Mouse (Mus musculus) T-helper 1 cell (primary cell): Measurements from ENCODE around the gene Herc1.

Experiments used
- in situ Hi-C: fragments of 300-600 bp; cut with MboI, MseI; formaldehyde crosslinking; loops from one replicate; pipeline ENCODE4 v1.15.1; 2025; ENCODE audit warnings: high pct_unique_total_duplicates

Gene Herc1

DNA sequence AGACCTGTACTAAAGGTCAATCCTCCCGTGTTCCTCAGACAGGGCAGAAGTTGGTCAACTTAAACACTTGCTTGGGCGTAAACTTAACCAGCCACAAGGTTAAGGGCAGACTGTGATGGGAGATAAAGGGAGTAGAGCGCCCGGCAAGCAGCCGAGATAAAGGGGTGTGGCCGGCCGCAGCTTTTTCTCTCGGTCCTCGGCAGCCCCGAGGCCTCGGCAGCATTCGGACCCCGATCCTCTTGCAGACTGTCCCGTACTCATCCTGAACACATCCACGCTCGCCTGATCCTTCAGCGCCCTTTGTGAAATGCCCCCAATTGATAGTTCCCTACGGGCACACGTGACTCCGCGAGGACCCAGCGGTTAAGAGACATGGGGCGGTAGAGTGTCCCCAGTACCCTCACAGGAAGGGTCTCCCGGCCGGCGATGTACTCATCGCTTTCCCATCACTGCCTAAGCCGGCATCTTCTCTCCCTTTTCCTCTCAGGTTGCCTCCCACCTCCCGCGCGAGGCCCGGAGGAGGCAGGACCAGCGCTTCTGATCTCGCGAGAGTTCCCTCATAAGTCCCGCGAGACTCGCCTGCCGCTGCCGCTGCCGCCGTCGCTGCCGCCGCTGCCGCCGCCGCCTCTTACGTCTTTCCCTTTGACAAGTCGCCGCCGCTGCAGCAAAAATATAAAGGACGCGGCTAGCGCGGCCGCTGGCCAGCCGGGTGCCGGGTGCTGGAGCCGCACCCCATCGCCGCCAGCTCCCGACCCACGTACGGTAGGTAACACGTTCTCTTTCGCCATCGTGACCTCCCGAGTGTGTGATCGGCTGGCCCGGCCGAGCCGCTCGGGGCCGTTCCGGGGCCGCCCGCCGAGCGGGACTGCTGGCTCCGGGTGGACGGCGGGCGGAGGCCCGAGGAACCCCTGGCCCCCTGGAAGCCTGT is at the start of gene Herc1:
Gene Herc1 (plus strand): TSS at position 591 of the 928 bp plus-strand sequence.
- in situ Hi-C loops, result no loop called here

DNA sequence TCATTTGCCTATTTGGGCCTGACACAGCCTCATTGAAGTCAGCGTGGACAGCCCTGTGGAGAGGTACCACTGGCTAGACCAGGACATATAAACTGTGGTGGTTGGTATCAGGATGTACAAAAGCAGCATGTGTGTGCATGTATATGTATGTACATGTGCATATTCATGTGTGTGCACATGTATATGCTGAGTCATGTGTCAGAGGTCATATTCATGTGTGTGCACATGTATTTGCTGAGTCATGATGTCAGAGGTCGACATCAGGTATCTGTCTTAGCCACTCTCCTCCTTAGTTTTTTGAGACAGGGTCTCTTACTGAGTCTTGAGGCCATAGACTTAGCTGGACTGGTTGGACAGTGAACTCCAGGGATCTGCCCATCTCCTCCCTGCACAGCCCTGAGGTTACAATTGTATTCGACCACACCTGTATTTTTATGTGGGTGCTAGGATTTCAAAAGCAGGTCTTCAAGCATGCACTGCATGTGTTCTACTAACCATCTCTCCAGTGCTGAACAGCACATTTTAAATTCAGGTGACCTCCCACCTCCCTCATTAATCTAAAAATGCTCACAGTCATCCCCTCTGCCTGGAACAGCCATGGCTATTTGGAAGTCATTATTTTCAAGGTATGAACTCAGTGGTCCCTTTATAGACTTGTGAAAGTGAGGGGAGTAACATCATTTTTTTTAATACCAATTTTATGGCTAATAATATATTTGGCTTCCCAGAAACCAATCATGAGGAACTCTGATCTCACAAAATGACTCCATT is 45.7 kb upstream of the Herc1 start:
- in situ Hi-C loops, result no loop called here

- in situ Hi-C loops, result no loop called here
These were observed 44.8 kb upstream of the Herc1 start for GRCm38 (mm10) chr9:66305121-66306112.

DNA sequence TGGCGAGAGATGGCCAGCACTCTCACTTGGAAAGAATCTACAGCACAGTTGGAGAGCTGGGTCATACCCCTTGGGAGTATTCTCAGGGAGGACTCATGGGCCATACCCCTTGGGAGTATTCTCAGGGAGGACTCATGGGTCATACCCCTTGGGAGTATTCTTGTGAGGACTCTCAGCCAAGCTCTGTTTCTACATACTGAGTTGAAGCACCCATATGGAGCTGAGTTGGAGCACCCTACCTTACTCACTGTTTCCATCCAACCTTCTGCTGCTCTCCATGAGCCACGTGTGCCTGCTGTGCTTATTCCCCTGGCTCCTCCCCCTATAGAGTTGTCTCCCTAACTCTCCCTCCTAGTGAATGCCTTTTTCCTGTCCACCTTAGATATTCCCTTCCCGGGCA is 43.8 kb upstream of the Herc1 start:
- in situ Hi-C loops, result no loop called here

- in situ Hi-C loops, result no loop called here
These were observed 42.9 kb upstream of the Herc1 start for GRCm38 (mm10) chr9:66307341-66307740.

DNA sequence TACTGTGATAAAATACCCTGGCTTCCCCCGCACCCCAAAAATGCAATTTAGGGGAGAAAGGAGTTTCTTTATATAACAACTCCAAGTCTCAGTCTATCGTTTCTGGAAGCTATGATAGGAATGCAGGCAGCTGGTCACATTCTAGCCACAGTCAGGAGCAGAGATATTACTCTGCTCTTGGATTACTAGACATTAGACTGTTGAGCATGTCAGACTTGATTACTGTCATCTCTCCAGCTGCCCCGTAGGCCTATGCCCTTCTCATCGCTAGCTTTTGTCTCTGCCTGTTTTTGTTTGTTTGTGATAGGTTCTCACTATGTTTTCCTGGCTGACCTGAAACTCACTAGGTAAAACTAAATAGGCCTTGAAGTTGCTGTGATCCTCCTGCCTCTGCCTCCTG is 41.5 kb upstream of the Herc1 start:
- in situ Hi-C loops, result no loop called here

GRCm38 (mm10) chr9:66311458-66311857 is 38.8 kb upstream of the Herc1 start:
- in situ Hi-C loops, result no loop called here

- in situ Hi-C loops, result no loop called here
These were observed 33.6 kb upstream of the Herc1 start for GRCm38 (mm10) chr9:66316603-66317002.

DNA sequence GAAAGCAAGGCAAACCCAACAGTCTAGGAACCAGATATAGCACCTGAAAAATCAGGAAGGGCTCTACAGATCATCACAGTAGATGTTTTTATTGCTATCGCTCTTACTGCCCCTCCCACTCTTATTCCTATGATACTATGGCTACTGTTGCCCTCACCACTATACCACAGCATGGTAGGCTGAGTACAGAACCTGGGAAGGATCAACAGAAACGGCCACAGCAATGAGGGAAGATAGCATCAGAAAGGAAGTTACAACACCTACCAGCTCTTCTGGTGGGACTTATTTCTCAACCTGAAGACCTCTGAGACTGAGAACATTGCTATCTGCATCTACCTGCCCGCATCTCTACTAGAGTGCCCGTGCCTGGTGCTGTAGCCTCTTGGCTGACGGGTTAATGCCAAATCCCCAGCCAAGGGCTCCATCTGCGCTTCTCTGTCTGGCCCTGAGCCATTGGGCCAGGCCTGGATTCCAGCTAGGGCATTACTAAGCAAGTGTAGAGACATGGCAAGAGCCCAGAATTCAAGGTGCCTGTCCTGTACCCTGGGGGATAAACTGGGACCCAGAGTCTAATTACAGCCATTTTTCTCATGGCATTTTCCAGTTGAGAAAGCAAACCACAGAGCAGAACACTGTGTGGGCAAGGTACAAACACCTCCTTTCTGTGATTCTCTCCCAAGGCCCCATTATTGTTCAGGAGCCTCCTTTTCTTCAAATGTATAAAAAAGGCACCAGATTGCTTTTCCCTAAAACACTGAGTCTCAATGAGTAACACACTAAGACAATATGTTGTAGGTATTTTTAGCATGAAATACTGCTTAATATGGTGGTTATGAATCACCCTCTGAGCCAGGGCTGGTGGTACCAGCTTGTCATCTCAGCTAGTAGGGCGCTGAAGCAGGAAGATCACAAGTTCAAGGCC is 28.0 kb upstream of the Herc1 start:
- in situ Hi-C loops, result no loop called here

- in situ Hi-C loops, result no loop called here
These were observed 23.4 kb upstream of the Herc1 start for GRCm38 (mm10) chr9:66326879-66327278.

DNA sequence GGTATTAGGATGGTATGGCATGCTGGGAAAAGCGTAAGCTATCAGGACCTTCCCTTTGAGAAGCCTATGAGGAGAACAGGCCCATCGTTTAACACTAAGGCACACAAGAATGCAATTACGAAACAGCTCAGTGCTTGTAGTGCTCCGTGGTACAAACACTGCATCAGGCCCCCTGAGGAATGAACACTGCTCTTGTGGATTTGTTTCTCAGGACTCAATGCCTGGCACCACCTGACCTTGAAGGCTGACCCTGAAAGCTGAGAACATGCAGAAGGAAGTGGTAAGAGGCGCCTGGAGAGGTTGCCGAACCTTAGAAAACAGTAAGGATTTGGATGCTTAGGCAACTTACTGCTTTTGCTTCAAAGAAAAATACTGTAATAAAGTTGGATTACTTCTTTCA is 20.8 kb upstream of the Herc1 start:
- in situ Hi-C loops, result no loop called here

DNA sequence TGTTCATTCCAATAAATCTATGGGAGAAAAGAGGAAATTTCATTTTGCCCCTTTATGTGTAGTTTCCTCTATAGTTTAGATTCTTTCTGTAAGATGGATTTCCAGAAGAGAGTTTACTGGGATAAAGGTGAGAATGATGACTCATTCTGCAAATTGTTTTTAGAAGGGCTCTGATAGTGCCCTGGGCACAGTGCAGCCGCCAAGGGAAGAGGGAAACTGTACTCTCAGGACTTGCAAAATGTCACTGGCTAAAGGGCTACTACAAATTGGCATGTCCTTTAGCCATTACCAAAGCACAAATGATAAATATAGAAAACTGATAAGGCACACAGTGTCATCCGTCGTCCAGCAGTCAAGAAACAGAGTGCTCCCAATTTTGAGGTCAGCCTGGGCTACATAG is 19.8 kb upstream of the Herc1 start:
- in situ Hi-C loops, result no loop called here

DNA sequence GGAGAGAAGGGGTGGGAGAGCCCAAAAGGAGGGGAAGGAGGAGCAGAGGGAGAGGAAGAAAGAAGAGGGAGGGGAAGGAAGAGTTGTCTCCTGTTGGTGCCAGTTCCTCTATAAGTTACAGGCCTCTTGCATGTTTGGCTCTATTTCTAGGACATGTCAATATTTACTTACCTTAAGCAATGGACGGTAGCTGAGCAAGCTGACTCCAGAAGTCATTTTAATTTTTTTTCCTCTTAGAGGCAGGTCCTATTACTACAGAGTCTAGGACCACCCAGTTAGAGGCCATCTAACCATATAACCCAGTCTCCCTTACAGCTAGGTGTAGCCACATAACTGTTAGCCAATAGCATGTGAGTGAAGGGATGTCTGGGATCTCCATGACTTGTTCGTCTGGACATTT is 18.7 kb upstream of the Herc1 start:
- in situ Hi-C loops, result no loop called here

DNA sequence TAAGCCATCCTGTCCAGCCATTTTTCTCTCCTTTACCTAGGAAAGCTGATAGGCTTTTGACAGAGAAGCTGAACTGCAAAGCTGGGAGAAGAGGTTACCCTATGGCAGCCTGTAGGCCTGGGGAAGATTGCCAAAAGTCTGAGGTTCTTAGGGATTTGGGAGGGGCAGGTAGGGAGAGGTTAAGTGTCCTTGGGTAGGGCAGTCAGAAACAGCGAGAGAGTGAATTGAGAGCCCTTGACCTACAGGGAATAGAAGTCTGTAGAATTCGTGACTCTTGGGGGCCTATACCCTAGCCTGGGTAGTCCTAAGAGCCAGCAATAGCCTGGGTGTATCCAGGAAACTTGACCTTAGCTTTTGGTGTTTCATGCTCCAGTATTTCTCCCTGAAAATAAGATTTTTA is 17.9 kb upstream of the Herc1 start:
- in situ Hi-C loops, result no loop called here

- in situ Hi-C loops, result no loop called here
These were observed 13.0 kb upstream of the Herc1 start for GRCm38 (mm10) chr9:66337280-66337679.

- in situ Hi-C loops, result no loop called here
These were observed 12.1 kb upstream of the Herc1 start for GRCm38 (mm10) chr9:66338005-66338782.

DNA sequence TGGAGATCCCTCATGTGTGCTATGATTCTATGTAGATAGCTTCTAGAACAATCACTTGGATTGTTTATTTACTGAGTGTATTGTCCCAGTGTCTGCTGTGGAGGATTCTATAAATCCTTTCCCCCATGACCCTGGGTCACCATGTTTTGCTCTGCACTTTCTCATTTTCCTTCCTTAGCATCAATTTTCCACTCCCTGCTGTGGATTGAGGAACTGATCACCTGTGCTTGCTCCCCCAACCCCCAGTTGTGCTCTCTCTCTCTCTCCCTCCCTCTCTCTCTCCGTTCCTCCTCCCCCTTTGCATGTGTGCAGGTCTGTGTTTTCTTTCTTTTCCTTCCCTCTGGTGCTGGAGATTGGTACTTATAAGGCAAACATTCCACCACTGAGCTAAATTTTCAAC is 10.5 kb upstream of the Herc1 start:
- in situ Hi-C loops, result no loop called here

DNA sequence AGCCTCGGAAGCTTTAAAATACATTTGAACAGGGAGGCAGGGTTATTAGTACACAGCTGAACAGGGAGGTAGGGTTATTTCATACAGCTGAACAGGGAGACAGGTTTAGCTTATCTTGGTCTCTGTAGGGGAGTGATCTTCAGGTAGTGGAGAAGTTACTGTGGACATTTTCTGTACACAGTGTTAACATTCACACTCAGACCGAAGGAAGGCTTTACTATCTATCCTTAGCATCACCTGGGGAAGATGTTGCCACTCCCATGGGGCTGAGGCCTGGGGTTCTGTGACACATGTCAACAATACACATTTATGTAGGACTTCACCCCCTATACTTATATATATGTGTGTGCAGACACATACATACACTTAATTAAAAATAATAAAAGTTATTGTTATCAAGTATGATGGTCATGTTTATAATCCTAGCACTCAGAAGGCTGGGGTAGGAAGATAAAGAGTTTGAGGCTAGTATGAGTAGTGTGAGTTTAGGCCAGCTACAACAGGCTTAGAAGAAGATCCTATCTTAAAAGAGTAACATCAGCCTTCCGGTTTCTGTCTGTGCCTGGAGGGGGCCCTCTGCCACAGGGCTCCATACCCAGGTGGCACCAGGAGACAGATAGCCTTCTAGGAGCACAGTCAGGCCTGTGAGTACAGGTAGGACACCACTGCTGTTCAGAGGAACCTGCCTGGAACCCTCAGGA is 9.7 kb upstream of the Herc1 start:
- in situ Hi-C loops, result no loop called here

- in situ Hi-C loops, result no loop called here
These were observed 2.7 kb upstream of the Herc1 start for GRCm38 (mm10) chr9:66347405-66348035.
